Mouse (Mus musculus) MEL (cell line): ENCODE data around the gene Gm28042.

Source experiments
- CTCF ChIP-seq, 3 experiments: IDR thresholded peaks in 2 of 3; conservative IDR thresholded peaks in 1 of 3; 2 replicates each; pipeline ENCODE4 v1.5.1; 2011 to 2012; ENCODE audit warnings: low read length in 3 of 3, low read depth in 2 of 3, mild to moderate bottlenecking in 2 of 3, improper control_type of control experiment in 1 of 3, inconsistent platforms in 1 of 3, mixed read lengths in 1 of 3, moderate library complexity in 1 of 3; ENCODE audit not compliant: control insufficient read depth in 1 of 3, insufficient read depth in 1 of 3, poor library complexity in 1 of 3, severe bottlenecking in 1 of 3
- EP300 ChIP-seq, 2 experiments: IDR thresholded peaks; 2 replicates each; pipeline ENCODE4 v1.6.1; 2011; ENCODE audit warnings: improper control_type of control experiment in 2 of 2, low read length in 2 of 2, low read depth in 1 of 2, mild to moderate bottlenecking in 1 of 2
- MYB ChIP-seq: IDR thresholded peaks from 2 replicates; pipeline ENCODE4 v1.6.1; 2011; ENCODE audit warnings: mild to moderate bottlenecking, low read depth, low read length, improper control_type of control experiment
- POLR2A ChIP-seq, 2 experiments: IDR thresholded peaks; 2 replicates each; pipeline ENCODE4 v1.6.1; 2011 to 2012; ENCODE audit warnings: low read length in 2 of 2, mild to moderate bottlenecking in 2 of 2, control low read depth in 1 of 2, improper control_type of control experiment in 1 of 2, low read depth in 1 of 2, moderate library complexity in 1 of 2; ENCODE audit not compliant: control insufficient read depth in 1 of 2, insufficient read depth in 1 of 2, poor library complexity in 1 of 2
- SIN3A ChIP-seq: IDR thresholded peaks from 2 replicates; pipeline ENCODE4 v1.6.1; 2012; ENCODE audit warnings: low read length, improper control_type of control experiment, inconsistent platforms
- TCF12 ChIP-seq: IDR thresholded peaks from 2 replicates; pipeline ENCODE4 v1.6.1; 2014; ENCODE audit warnings: low read depth, mild to moderate bottlenecking, inconsistent platforms, low read length, improper control_type of control experiment, moderate library complexity
- UBTF ChIP-seq: IDR thresholded peaks from 2 replicates; pipeline ENCODE4 v1.6.1; 2012; ENCODE audit warnings: low read depth, mild to moderate bottlenecking, inconsistent platforms, low read length, improper control_type of control experiment, moderate library complexity, borderline replicate concordance; ENCODE audit not compliant: insufficient read depth
- USF1 ChIP-seq: IDR thresholded peaks from 2 replicates; pipeline ENCODE4 v1.6.1; 2014; ENCODE audit warnings: low read depth, mild to moderate bottlenecking, inconsistent platforms, low read length, improper control_type of control experiment, moderate library complexity
- ZNF384 ChIP-seq: IDR thresholded peaks from 2 replicates; pipeline ENCODE4 v1.6.1; 2012; ENCODE audit warnings: low read depth, mild to moderate bottlenecking, inconsistent platforms, low read length, improper control_type of control experiment

DNA sequence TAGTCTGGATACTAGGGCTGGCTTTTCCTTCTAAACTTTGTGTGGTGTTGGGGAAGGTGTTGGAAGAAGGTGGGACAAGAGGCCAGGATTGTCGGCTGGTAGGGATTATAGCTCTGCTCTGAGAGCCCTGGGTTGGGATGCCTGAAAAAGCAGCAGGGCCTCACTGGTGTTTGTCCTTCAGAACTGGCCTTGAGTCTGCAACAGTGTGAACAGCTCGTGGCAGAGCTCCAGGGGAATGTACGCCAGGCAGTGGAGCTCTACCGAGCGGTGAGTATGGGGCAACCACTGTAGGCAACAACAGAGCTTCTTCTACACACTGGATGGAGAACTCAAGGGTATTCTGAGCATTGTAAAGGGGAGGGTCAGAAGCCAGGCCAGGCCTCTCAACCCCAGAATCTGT, 3.0 kb upstream of the Gm28042 start:
- TF ChIP-seq CTCF (IDR thresholded peaks at IDR 0.05 in 2 of 3, conservative IDR thresholded peaks at IDR 0.05 in 1 of 3; ENCODE audit: control insufficient read depth in 1 of 3, insufficient read depth in 1 of 3, low read depth in 2 of 3, low read length in 3 of 3, poor library complexity in 1 of 3, severe bottlenecking in 1 of 3): no peak
- TF ChIP-seq TCF12: no peak
- TF ChIP-seq UBTF: no peak
- no peak for TF ChIP-seq SIN3A
- no peak for TF ChIP-seq POLR2A (IDR thresholded peaks at IDR 0.05; ENCODE audit: control insufficient read depth in 1 of 2, insufficient read depth in 1 of 2, low read depth in 1 of 2, low read length in 2 of 2, poor library complexity in 1 of 2)
- no peak for TF ChIP-seq MYB
- no peak for TF ChIP-seq EP300 (IDR thresholded peaks at IDR 0.05; ENCODE audit: low read depth in 1 of 2, low read length in 2 of 2)
- no peak for TF ChIP-seq ZNF384
- TF ChIP-seq USF1: no peak
